Mouse (Mus musculus) frontal cortex, postnatal 36 days (tissue): Measurements from ENCODE around the gene Cidec.

ENCODE experiments used
- DNase-seq, 2 experiments: peaks; one replicate each; pipeline ENCODE4 v3.0.0; 2022; ENCODE audit warnings: low spot score in 2 of 2

Cidec gene

DNA sequence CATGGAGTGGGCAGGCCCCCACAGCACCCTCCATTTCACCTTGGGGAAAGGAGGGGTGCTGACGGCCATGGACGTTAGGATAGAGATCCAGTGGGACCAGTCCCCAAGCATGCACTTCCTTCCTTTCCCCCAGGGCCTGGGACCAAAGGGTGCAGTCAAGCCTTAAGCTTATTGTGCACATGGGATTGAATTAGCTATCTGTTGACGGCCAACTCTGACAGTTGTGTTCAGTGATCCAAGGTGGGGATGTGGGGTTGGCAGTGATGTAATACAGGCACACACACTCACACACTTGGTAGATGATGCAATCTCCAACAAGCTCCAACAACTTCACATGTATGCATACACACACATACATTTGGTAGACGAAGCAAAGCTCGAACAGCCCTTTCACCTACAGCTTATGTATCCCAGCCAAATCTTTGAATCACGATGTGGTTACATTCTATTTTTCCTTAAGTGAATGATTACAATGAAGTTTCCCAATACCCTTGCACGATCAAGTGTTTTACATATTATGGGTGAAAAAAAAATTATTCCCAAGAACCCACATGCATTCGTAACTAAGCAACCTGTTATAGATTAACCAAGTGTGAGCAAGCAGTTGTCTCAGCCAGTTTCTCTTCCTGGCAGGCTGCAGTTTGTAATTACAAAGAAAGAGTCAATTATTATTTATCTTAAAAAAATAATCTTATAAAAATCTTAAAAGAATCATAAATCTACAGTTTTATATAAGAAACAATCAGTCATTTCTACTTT is 8.8 kb upstream of the Cidec start:
- DNase-seq, result no peak

DNA sequence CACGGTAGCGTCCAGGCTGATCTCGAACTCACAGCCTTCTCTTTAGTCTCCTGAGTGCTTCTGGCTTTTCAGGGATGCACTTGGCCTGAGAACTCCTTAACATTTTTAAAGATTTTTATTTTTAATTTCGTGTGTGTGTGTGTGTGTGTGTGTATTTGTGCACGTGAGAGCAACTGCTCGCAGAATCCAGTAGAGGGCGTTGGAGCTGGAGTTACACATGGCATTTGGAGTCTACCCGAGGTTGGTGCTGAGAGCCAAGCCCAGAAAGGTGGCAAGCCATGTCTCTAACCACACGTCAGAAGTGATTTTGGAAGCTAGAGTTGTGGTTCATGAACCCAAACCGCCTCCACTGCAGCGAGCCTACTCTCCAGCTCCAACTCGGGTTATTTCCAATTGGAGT is 7.5 kb upstream of the Cidec start:
- DNase-seq, result no peak

GRCm38 (mm10) chr6:113442442-113443090 is 7.0 kb upstream of the Cidec start, which contains the start of gene Jagn1:
TSS of gene Jagn1 (plus strand) at chr6:113442569.
- peak; percentile 92 to 95 for DNase-seq

DNA sequence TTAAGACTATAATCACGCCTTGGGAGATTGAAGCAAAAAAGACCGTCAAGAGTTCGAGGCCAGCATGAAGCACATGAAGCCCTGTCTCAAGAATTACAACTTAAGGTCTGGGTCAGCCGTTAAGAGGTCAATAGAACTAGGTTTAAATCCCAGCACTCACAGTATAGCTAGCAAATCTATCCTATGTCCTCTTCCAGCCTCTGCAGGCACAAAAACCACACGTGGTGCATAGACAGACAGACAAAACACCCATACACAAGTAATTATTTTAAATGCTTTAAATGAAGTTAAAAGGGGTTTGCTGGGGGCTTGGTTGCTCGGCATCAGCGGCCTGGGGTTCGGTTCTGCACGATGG is 6.5 kb upstream of the Cidec start:
- DNase-seq, result no peak

GRCm38 (mm10) chr6:113441147-113441680 is 5.7 kb upstream of the Cidec start:
- peak; percentile 55 to 76 for DNase-seq

- no peak for DNase-seq
Measured at GRCm38 (mm10) chr6:113440686-113441085, 5.1 kb upstream of the Cidec start.

GRCm38 (mm10) chr6:113438721-113439430 is 3.3 kb upstream of the Cidec start:
- DNase-seq, result no peak

GRCm38 (mm10) chr6:113437135-113437534 is 1.6 kb upstream of the Cidec start:
- DNase-seq, result no peak

GRCm38 (mm10) chr6:113434691-113435090 is 869 bp downstream of the Cidec start:
- DNase-seq, result no peak

- no peak for DNase-seq
Measured at GRCm38 (mm10) chr6:113433661-113434060, 1.9 kb downstream of the Cidec start.

- no peak for DNase-seq
Measured at GRCm38 (mm10) chr6:113431801-113432200, 3.8 kb downstream of the Cidec start.

- no peak for DNase-seq
Measured at GRCm38 (mm10) chr6:113430846-113431245, 4.7 kb downstream of the Cidec start.

DNA sequence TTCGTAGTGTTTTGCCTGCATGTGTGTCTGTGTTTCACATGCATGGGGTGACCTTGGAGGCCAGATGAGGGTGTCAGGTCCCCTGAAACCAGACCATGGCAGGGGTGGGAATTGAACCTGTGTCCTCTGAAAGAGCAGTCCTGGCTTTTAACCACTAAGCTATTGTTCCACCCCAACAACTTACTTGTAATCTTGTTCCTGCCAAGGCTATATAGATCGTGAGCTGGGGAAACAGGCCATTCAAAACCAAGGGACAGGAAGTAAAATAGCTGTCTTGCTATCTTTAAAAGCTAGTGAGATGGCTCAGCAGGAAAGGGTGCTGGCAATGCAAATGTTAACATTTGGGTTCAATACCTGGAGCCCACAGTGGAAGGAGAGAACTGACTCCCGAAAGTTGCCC is 5.6 kb downstream of the Cidec start:
- no peak for DNase-seq

DNA sequence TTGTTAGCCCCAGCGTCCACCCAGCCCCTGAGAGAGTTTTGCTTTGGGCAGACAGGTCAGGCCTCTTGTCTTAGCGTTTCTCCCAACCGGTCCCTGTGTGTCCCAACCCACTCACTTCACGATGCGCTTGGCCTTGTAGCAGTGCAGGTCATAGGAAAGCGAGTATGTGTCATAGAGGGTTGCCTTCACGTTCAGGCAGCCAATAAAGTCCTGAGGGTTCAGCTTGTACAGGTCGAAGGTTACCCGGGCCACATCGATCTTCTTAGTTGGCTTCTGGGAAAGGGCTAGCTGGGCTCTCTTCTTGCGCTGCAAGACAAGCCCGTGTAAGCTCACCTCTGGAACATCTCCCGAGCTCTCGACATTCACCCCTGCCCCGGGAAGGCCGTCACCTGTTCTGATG is 7.6 kb downstream of the Cidec start:
- DNase-seq, result no peak

GRCm38 (mm10) chr6:113427397-113427796 is 8.2 kb downstream of the Cidec start:
- no peak for DNase-seq

DNA sequence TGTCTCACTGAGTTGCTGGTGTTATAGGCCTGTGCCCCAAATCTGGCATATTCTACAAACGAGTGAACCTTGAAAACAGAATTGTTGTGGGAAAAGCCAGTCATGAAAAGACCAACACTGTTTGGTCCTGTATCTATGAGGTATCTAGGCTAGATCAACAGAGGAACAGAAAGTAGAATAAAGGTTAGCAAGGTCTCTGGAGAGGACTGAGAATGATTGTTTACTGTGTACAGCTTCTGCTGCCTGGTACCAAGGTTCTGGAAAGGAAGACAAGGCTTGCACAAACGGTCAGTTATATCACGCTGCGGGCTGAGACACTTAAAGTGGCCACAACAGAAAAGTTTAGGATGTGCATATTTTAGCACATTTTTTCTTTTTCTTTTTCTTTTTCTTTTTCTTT is 8.9 kb downstream of the Cidec start:
- no peak for DNase-seq

DNA sequence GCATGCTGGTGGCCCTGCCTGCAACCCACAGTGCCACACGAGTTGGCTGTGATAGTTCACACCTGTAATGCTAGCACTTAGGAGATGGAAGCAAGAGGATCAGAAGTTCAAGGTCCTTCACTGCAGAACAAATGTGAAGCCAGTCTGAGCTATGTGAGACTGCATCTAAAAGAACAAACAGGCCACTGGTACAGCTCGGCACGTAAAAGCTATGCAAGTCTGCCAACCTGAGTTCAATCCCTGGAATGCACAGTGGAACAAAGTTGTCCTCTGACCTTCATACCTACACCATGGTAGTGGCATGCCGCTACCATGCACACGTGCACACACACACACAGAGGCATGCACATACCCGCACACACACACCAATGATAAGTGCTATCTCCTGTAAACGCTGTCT is 11.4 kb downstream of the Cidec start:
- no peak for DNase-seq

DNA sequence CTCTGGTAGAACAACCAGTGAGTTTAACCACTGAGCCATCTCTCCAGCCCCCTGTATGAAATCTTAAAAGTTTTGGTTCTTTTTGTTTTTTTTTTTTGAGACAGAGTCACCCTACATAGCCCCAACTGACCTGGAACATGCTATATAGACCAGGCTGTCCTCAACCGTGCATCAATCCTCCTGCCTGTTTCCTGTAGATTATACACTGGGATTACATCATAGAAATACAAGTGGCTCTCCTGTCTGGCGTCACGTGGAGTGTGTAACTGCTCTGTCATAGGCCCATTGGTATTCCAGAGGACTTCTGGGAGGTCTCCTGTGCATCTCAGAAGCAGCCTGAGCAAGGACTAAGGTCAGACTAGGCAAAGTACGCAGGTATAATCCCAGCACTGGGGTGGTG is 12.6 kb downstream of the Cidec start:
- no peak for DNase-seq

- DNase-seq, result peak; percentile 96 to 99
Measured at GRCm38 (mm10) chr6:113419199-113419587, 16.4 kb downstream of the Cidec start, which contains the start of gene Rpusd3. TSS of gene Rpusd3 (minus strand) at chr6:113419340.

GRCm38 (mm10) chr6:113418441-113419198 is 16.9 kb downstream of the Cidec start:
- DNase-seq, result peak in 1 of 2 experiments; percentile 36

DNA sequence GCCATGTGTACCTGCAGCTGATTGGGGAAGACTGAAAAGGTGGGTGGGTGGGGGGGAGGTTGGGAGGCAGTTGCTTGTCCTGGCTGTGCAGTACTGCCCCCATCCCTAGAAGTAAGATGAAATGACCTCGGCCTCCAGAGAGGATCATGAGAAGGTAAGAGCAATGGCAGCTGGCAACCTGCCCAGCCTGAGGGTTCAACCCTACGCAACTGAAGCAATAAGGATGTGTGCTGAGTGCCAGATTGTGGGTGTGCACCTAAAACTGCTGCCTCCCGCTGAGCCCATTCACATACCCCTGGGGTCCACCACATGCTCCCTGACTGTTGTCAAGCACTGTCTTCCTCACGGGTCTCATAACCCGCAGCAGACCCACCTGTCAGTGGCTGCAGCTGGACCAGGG is 19.1 kb downstream of the Cidec start:
- no peak for DNase-seq

- no peak for DNase-seq
Measured at GRCm38 (mm10) chr6:113410001-113410400, 25.6 kb downstream of the Cidec start.
